In the genomic region with DNA sequence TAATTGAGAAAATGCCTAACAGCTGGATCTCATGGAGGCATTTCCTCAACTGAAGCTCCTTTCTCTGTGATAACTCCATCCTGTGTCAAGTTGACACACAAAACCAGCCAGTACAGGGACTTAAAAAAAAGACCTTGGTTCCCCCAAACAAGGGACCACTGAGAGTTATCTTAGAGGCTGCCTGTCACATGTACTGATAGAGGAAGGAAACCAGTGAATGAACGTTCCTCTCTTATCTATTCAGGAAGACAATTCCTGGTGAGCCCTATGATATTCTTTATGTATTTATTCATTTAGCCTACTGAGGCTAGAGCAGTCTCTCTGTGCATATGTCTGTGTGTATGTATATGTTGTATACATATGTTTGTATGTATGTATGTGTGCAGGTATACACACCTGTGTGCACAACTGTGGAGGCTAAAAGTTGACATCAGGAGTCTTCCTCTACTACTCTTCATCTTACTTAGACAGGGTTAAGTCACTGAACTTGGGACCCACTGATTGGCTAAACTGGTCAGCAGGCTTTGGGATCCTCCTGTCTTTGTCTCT, we compare ENCODE assay signal across 16 mouse cellular contexts.
"Had no signal": no experiment of that assay in that cellular context is flagged by ENCODE, and none has a peak within 500 bp of the region (broad histone marks: within the 10 kb centered on the region; RNA-seq: fewer than 3 reads in every experiment).

No protein-coding gene starts in this region.

- H3K36me3 ChIP-seq: limb, embryonic 12.5 days; lung, embryonic 15.5 days; midbrain, embryonic 10.5 days; neural tube, embryonic 15.5 days had no signal

- H3K27me3 ChIP-seq: limb, embryonic 12.5 days; lung, embryonic 15.5 days; neural tube, embryonic 15.5 days had no signal

- H3K4me1 ChIP-seq: limb, embryonic 12.5 days; lung, embryonic 15.5 days; midbrain, embryonic 10.5 days; neural tube, embryonic 15.5 days had no signal

- H3K27ac ChIP-seq: layer of hippocampus, adult 2 months; limb, embryonic 12.5 days; lung, embryonic 15.5 days; midbrain, embryonic 10.5 days; neural tube, embryonic 15.5 days; stomach, postnatal 0 days had no signal

- DNase-seq: kidney, adult 18-20 months; kidney, postnatal 10 days; kidney, postnatal 4 days; lung, postnatal 14 days; midbrain, embryonic 14.5 days; right cerebral cortex, adult 18-20 months; right cerebral cortex, postnatal 25 days; thymus, adult 18-20 months; thymus, postnatal 4 days had no signal

- H3K4me3 ChIP-seq: layer of hippocampus, adult 2 months; limb, embryonic 12.5 days; lung, embryonic 15.5 days; midbrain, embryonic 10.5 days; myocyte; neural tube, embryonic 15.5 days had no signal

- H3K4me2 ChIP-seq: limb, embryonic 12.5 days; lung, embryonic 15.5 days; neural tube, embryonic 15.5 days had no signal

- H3K9me3 ChIP-seq: limb, embryonic 12.5 days; lung, embryonic 15.5 days; midbrain, embryonic 10.5 days; neural tube, embryonic 15.5 days had no signal

- H3K9ac ChIP-seq: limb, embryonic 12.5 days; lung, embryonic 15.5 days; neural tube, embryonic 15.5 days had no signal
